Mouse (Mus musculus) embryonic facial prominence, embryonic 12.5 days (tissue): ENCODE measurements around the gene Slc48a1. TPM values are rescaled to one million over a fixed set of nuclear protein-coding genes. Genes with fewer than 3 reads are reported as not detected.

ENCODE experiments used
- ATAC-seq: fragments of 200-750 bp; cut with Nextera tagmentation; 2 replicates; pipeline ENCODE4 v1.8.0; 2017; ENCODE audit not compliant: insufficient number of reproducible peaks, insufficient read depth, low FRiP score, low TSS enrichment
- H3K27ac ChIP-seq: fragments of 300-500 bp; sonication (generic); 2 replicates; pipeline ENCODE4 v1.5.1; 2016; ENCODE audit warnings: mild to moderate bottlenecking
- H3K27me3 ChIP-seq: fragments of 300-500 bp; sonication (generic); 2 replicates; pipeline ENCODE4 v1.6.1; 2016; ENCODE audit warnings: mild to moderate bottlenecking, moderate library complexity
- H3K36me3 ChIP-seq: fragments of 300-500 bp; sonication (generic); 2 replicates; pipeline ENCODE4 v1.6.1; 2016; ENCODE audit warnings: mild to moderate bottlenecking
- H3K4me1 ChIP-seq: fragments of 300-500 bp; sonication (generic); 2 replicates; pipeline ENCODE4 v1.6.1; 2016
- H3K4me2 ChIP-seq: fragments of 300-500 bp; sonication (generic); replicated peaks from 2 replicates; pipeline ENCODE4 v1.6.1; 2016; ENCODE audit warnings: mild to moderate bottlenecking, moderate library complexity
- H3K4me3 ChIP-seq: fragments of 300-500 bp; sonication (generic); 2 replicates; pipeline ENCODE4 v1.5.1; 2016; ENCODE audit warnings: mild to moderate bottlenecking
- H3K9ac ChIP-seq: fragments of 300-500 bp; sonication (generic); 2 replicates; pipeline ENCODE4 v1.6.1; 2016; ENCODE audit warnings: mild to moderate bottlenecking, moderate library complexity
- H3K9me3 ChIP-seq: fragments of 300-500 bp; sonication (generic); 2 replicates; pipeline ENCODE4 v1.6.1; 2016; ENCODE audit warnings: mild to moderate bottlenecking, moderate library complexity
- WGBS: fragments of 180-500 bp; shearing (Covaris S2); methylation state at CpG from one replicate; pipeline ENCODE4 v1.1.7; 2016; 5-methylcytosine and 5-hydroxymethylcytosine counted together
- polyA plus RNA-seq: library from polyadenylated mRNA; unstranded; fragments of >200 nt; fragmentation: Nextera tagmentation; extraction: Ambion mirVana; gene quantifications from 2 replicates; pipeline ENCODE4 v1.2.1, GENCODE M21; 2016

Gene Slc48a1
- polyA plus RNA-seq, 1 experiment from 2014 or later = 32.6 TPM

GRCm38 (mm10) chr15:97795559-97796235 lies 17.4 kb downstream of the Slc48a1 start:
- 94% methylated on average over 10 of the region's 10 CpGs for WGBS
- H3K36me3 ChIP-seq = peaks cover 89% of the 10 kb centered on the region
- ATAC-seq = no peak

GRCm38 (mm10) chr15:97796674-97797310 lies 18.5 kb downstream of the Slc48a1 start:
- ATAC-seq = no peak
- no peaks in the 10 kb centered on the region for H3K4me1 ChIP-seq
- no peak overlapping the region for H3K4me2 ChIP-seq
- H3K4me3 ChIP-seq = no peak overlapping the region
- H3K36me3 ChIP-seq = peaks cover 96% of the 10 kb centered on the region
- H3K27me3 ChIP-seq = no peaks in the 10 kb centered on the region
- no peak overlapping the region for H3K9ac ChIP-seq
- H3K27ac ChIP-seq = no peak overlapping the region
- WGBS = 94% methylated on average over 17 of the region's 17 CpGs
- no peaks in the 10 kb centered on the region for H3K9me3 ChIP-seq

More at GRCm38 (mm10) chr15:97795559-97796235, 17.4 kb downstream of the Slc48a1 start:
- Histone ChIP-seq H3K9me3 (no peaks in the 10 kb centered on the region), H3K4me3 (no peak overlapping the region), H3K27ac (no peak overlapping the region), H3K4me1 (no peaks in the 10 kb centered on the region), H3K27me3 (no peaks in the 10 kb centered on the region), H3K4me2 (no peak overlapping the region), H3K9ac (no peak overlapping the region)

- Histone ChIP-seq H3K9me3 (no peaks in the 10 kb centered on the region), H3K36me3 (peaks cover 93% of the 10 kb centered on the region), H3K4me1 (peaks cover 5% of the 10 kb centered on the region; the same call in 1 of the 2 replicates), H3K9ac (no peak overlapping the region), H3K27ac (no peak overlapping the region), H3K4me2 (no peak overlapping the region), H3K4me3 (no peak overlapping the region), H3K27me3 (no peaks in the 10 kb centered on the region)
- no peak for ATAC-seq
- WGBS = 81% methylated on average over 17 of the region's 17 CpGs
Measured at GRCm38 (mm10) chr15:97798134-97798533, 19.8 kb downstream of the Slc48a1 start.

- no peak for ATAC-seq
- Histone ChIP-seq H3K27ac (no peak overlapping the region), H3K9ac (no peak overlapping the region), H3K4me2 (no peak overlapping the region), H3K36me3 (peaks cover 80% of the 10 kb centered on the region), H3K9me3 (no peaks in the 10 kb centered on the region), H3K27me3 (no peaks in the 10 kb centered on the region), H3K4me1 (peaks cover 5% of the 10 kb centered on the region; the same call in 1 of the 2 replicates), H3K4me3 (no peak overlapping the region)
- WGBS = 88% methylated on average over 11 of the region's 11 CpGs
Measured at GRCm38 (mm10) chr15:97799446-97799845, 21.1 kb downstream of the Slc48a1 start.

- Histone ChIP-seq H3K4me1 (peaks cover 5% of the 10 kb centered on the region; the same call in 1 of the 2 replicates), H3K27me3 (no peaks in the 10 kb centered on the region), H3K9me3 (no peaks in the 10 kb centered on the region), H3K27ac (no peak overlapping the region), H3K4me3 (no peak overlapping the region), H3K4me2 (no peak overlapping the region), H3K9ac (no peak overlapping the region), H3K36me3 (peaks cover 73% of the 10 kb centered on the region)
- 84% methylated on average over 13 of the region's 13 CpGs for WGBS
- no peak for ATAC-seq
Measured at GRCm38 (mm10) chr15:97800853-97801252, 22.5 kb downstream of the Slc48a1 start.

- Histone ChIP-seq H3K9me3 (no peaks in the 10 kb centered on the region), H3K4me3 (no peak overlapping the region), H3K36me3 (peaks cover 70% of the 10 kb centered on the region), H3K4me2 (no peak overlapping the region), H3K27ac (no peak overlapping the region), H3K27me3 (no peaks in the 10 kb centered on the region), H3K9ac (no peak overlapping the region), H3K4me1 (peaks cover 5% of the 10 kb centered on the region; the same call in 1 of the 2 replicates)
- WGBS = 81% methylated on average over 7 of the region's 7 CpGs
- no peak for ATAC-seq
Measured at GRCm38 (mm10) chr15:97801811-97802210, 23.5 kb downstream of the Slc48a1 start.

- peak overlapping the region; percentile 17; the same call in 1 of the 2 replicates for H3K4me2 ChIP-seq
- H3K4me3 ChIP-seq = peak overlapping the region; percentile 11; the same call in 1 of the 2 replicates
- no peak overlapping the region for H3K27ac ChIP-seq
- H3K36me3 ChIP-seq = peaks cover 71% of the 10 kb centered on the region
- 23% methylated on average over 13 of the region's 13 CpGs for WGBS
- H3K27me3 ChIP-seq = no peaks in the 10 kb centered on the region
- ATAC-seq = peak; percentile 25; the same call in 1 of the 2 replicates
- no peaks in the 10 kb centered on the region for H3K9me3 ChIP-seq
- no peak overlapping the region for H3K9ac ChIP-seq
- peaks cover 5% of the 10 kb centered on the region; the same call in 1 of the 2 replicates for H3K4me1 ChIP-seq
Measured at GRCm38 (mm10) chr15:97802575-97802974, 24.3 kb downstream of the Slc48a1 start.

- Histone ChIP-seq H3K36me3 (peaks cover 61% of the 10 kb centered on the region), H3K27ac (no peak overlapping the region), H3K4me3 (no peak overlapping the region), H3K9ac (no peak overlapping the region), H3K9me3 (no peaks in the 10 kb centered on the region), H3K27me3 (no peaks in the 10 kb centered on the region), H3K4me2 (no peak overlapping the region), H3K4me1 (peaks cover 6% of the 10 kb centered on the region; the same call in 1 of the 2 replicates)
- no peak for ATAC-seq
- 82% methylated on average over 12 of the region's 12 CpGs for WGBS
Measured at GRCm38 (mm10) chr15:97807867-97808266, 29.5 kb downstream of the Slc48a1 start.

- Histone ChIP-seq H3K4me3 (no peak overlapping the region), H3K36me3 (peaks cover 61% of the 10 kb centered on the region), H3K4me1 (peaks cover 11% of the 10 kb centered on the region), H3K9me3 (no peaks in the 10 kb centered on the region), H3K27me3 (no peaks in the 10 kb centered on the region), H3K27ac (no peak overlapping the region), H3K9ac (no peak overlapping the region), H3K4me2 (no peak overlapping the region)
- ATAC-seq = no peak
- 81% methylated on average over 14 of the region's 14 CpGs for WGBS
Measured at GRCm38 (mm10) chr15:97808532-97808931, 30.2 kb downstream of the Slc48a1 start.

- H3K4me2 ChIP-seq = no peak overlapping the region
- H3K4me1 ChIP-seq = peaks cover 18% of the 10 kb centered on the region
- no peaks in the 10 kb centered on the region for H3K9me3 ChIP-seq
- ATAC-seq = no peak
- no peaks in the 10 kb centered on the region for H3K27me3 ChIP-seq
- no peak overlapping the region for H3K27ac ChIP-seq
- H3K9ac ChIP-seq = no peak overlapping the region
- no peak overlapping the region for H3K4me3 ChIP-seq
- H3K36me3 ChIP-seq = peaks cover 61% of the 10 kb centered on the region
- 85% methylated on average over 14 of the region's 14 CpGs for WGBS
Measured at GRCm38 (mm10) chr15:97809206-97809605, 30.9 kb downstream of the Slc48a1 start.

- no peak overlapping the region for H3K4me3 ChIP-seq
- no peak overlapping the region for H3K9ac ChIP-seq
- H3K36me3 ChIP-seq = peaks cover 56% of the 10 kb centered on the region
- no peak overlapping the region for H3K27ac ChIP-seq
- no peaks in the 10 kb centered on the region for H3K9me3 ChIP-seq
- no peak for ATAC-seq
- H3K27me3 ChIP-seq = no peaks in the 10 kb centered on the region
- peaks cover 26% of the 10 kb centered on the region for H3K4me1 ChIP-seq
- no peak overlapping the region for H3K4me2 ChIP-seq
- 86% methylated on average over 5 of the region's 5 CpGs for WGBS
Measured at GRCm38 (mm10) chr15:97809942-97810341, 31.6 kb downstream of the Slc48a1 start.

GRCm38 (mm10) chr15:97810399-97810798 lies 32.1 kb downstream of the Slc48a1 start:
- H3K4me2 ChIP-seq = no peak overlapping the region
- peaks cover 54% of the 10 kb centered on the region for H3K36me3 ChIP-seq
- no peak overlapping the region for H3K4me3 ChIP-seq
- peaks cover 27% of the 10 kb centered on the region for H3K4me1 ChIP-seq
- ATAC-seq = no peak
- WGBS = 93% methylated on average over 5 of the region's 5 CpGs
- H3K27ac ChIP-seq = no peak overlapping the region
- H3K9ac ChIP-seq = no peak overlapping the region
- H3K9me3 ChIP-seq = no peaks in the 10 kb centered on the region
- no peaks in the 10 kb centered on the region for H3K27me3 ChIP-seq
